Mouse (Mus musculus) embryonic facial prominence, embryonic 12.5 days (tissue): Measurements from ENCODE around the gene Bcor. TPM values are rescaled to one million over a fixed set of nuclear protein-coding genes. Genes with fewer than 3 reads are reported as not detected.

Experiments used
- ATAC-seq: fragments of 200-750 bp; cut with Nextera tagmentation; 2 replicates; pipeline ENCODE4 v1.8.0; 2017; ENCODE audit not compliant: insufficient number of reproducible peaks, insufficient read depth, low FRiP score, low TSS enrichment
- H3K27ac ChIP-seq: fragments of 300-500 bp; sonication (generic); 2 replicates; pipeline ENCODE4 v1.5.1; 2016; ENCODE audit warnings: mild to moderate bottlenecking
- H3K27me3 ChIP-seq: fragments of 300-500 bp; sonication (generic); 2 replicates; pipeline ENCODE4 v1.6.1; 2016; ENCODE audit warnings: mild to moderate bottlenecking, moderate library complexity
- H3K36me3 ChIP-seq: fragments of 300-500 bp; sonication (generic); 2 replicates; pipeline ENCODE4 v1.6.1; 2016; ENCODE audit warnings: mild to moderate bottlenecking
- H3K4me1 ChIP-seq: fragments of 300-500 bp; sonication (generic); 2 replicates; pipeline ENCODE4 v1.6.1; 2016
- H3K4me2 ChIP-seq: fragments of 300-500 bp; sonication (generic); replicated peaks from 2 replicates; pipeline ENCODE4 v1.6.1; 2016; ENCODE audit warnings: mild to moderate bottlenecking, moderate library complexity
- H3K4me3 ChIP-seq: fragments of 300-500 bp; sonication (generic); 2 replicates; pipeline ENCODE4 v1.5.1; 2016; ENCODE audit warnings: mild to moderate bottlenecking
- H3K9ac ChIP-seq: fragments of 300-500 bp; sonication (generic); 2 replicates; pipeline ENCODE4 v1.6.1; 2016; ENCODE audit warnings: mild to moderate bottlenecking, moderate library complexity
- H3K9me3 ChIP-seq: fragments of 300-500 bp; sonication (generic); 2 replicates; pipeline ENCODE4 v1.6.1; 2016; ENCODE audit warnings: mild to moderate bottlenecking, moderate library complexity
- WGBS: fragments of 180-500 bp; shearing (Covaris S2); methylation state at CpG from one replicate; pipeline ENCODE4 v1.1.7; 2016; 5-methylcytosine and 5-hydroxymethylcytosine counted together
- polyA plus RNA-seq: library from polyadenylated mRNA; unstranded; fragments of >200 nt; fragmentation: Nextera tagmentation; extraction: Ambion mirVana; gene quantifications from 2 replicates; pipeline ENCODE4 v1.2.1, GENCODE M21; 2016

Bcor gene
- polyA plus RNA-seq, 1 experiment from 2014 or later: 20.6 TPM

DNA sequence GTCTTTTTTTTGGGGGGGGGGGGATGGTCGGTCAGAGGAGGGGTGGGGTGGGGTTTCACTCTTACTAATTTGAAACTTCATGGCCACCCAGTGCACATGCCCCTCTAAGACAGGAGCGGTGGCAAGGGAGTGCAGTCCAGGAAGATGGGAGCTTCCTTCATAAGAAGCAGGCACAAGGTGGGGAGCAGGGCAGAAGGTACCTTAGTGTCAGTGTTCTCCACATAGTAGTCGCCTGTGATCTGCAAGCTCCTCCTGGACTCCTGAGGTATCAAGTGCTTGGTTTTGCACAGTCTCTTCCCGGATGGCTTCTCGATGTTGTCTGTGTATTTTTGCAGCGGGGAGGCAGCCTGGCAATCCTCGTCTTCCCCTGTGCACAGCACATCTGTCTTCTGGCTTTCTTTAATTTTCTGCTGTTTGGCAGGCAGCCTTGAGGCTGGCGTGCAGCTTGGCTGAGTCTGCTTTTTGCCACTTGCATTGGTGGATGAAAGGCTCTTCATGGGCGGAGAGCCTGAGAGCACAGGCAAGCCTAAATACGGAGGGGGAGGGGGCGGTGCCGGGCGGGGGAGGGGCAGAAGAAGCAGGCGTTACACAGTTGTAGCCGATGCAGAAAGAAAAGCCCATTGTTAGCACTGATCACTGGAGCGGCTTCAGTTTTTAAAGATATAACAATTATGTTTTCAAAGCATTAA lies 112.8 kb downstream of the Bcor start:
- H3K4me2 ChIP-seq: no peak overlapping the region
- ATAC-seq: no peak
- H3K4me1 ChIP-seq: 0 out of 2 replicates have a peak, but pooled peaks cover 5% of the 10 kb centered on the region
- no peak overlapping the region for H3K4me3 ChIP-seq
- H3K27ac ChIP-seq: no peak overlapping the region
- no peak overlapping the region for H3K9ac ChIP-seq
- 30% methylated on average over 13 of the region's 16 CpGs for WGBS
- H3K36me3 ChIP-seq: peaks cover 3% of the 10 kb centered on the region; the same call in 1 of the 2 replicates
- H3K9me3 ChIP-seq: no peaks in the 10 kb centered on the region
- peaks cover 5% of the 10 kb centered on the region; the same call in 1 of the 2 replicates for H3K27me3 ChIP-seq

DNA sequence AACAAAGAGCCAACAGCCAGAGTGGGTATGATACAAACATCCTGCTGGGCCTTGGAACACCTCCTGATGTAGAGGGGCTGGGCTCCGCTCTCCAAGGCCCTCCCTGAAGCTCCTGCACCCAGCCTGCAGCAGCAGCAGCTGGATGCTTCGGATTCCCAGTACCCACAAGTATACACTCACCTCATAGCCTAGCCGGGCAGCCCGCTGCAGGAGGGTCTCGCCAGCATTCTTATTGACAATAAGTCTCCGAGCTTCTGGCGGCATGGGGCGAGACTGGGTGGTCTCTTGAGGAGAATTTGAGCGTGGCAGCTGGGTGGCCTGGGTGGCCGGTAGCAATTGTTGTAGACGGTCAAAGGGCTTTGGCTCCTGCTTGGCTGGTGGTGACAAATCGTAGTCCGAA lies 113.5 kb downstream of the Bcor start:
- peaks cover 5% of the 10 kb centered on the region; the same call in 1 of the 2 replicates for H3K27me3 ChIP-seq
- H3K9me3 ChIP-seq: no peaks in the 10 kb centered on the region
- no peak overlapping the region for H3K4me3 ChIP-seq
- 60% methylated on average over 13 of the region's 13 CpGs for WGBS
- H3K27ac ChIP-seq: no peak overlapping the region
- 0 out of 2 replicates have a peak, but pooled peaks cover 5% of the 10 kb centered on the region for H3K4me1 ChIP-seq
- H3K4me2 ChIP-seq: no peak overlapping the region
- H3K36me3 ChIP-seq: peaks cover 3% of the 10 kb centered on the region; the same call in 1 of the 2 replicates
- ATAC-seq: no peak
- H3K9ac ChIP-seq: no peak overlapping the region

DNA sequence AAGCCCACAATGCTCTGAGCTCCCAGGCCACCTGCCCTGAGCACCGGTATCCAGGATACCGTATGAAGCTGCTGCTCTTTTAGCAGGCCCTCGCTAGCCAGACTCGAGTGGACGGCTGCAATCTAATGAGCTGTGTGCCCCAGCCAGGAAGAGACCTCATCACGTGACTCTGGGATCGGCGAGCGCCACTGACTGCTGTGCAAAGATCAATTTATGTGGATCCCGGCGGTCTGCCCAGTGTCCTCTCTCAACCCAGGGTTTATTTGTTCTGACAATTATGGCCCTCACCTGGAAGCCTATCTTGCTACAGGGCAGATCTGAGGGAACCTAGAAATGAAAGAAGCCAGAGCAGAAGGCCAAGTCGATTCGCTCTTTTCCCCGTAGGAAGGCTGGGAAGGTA lies 116.8 kb downstream of the Bcor start:
- no peak for ATAC-seq
- 81% methylated on average over 14 of the region's 14 CpGs for WGBS

DNA sequence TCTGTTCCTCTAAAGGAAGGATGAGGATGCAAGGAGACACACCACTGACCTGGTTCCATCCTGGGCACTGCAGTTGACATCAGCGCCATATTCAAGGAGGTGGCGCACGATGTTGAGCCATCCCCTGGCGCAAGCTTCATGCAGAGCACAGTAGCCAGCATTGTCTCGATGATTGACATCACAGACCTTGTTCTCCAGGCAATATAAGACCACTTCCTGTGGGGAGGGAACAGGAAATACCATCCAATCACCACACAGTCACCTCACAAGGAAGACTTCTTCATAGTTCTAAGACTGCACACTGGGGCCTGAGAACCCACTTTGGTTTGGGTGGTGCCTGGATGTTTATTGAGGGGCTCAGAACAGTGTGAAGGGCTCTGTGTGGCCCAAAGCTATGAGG lies 118.7 kb downstream of the Bcor start:
- Histone ChIP-seq H3K9ac (no peak overlapping the region), H3K27me3 (peaks cover 5% of the 10 kb centered on the region; the same call in 1 of the 2 replicates), H3K36me3 (peaks cover 24% of the 10 kb centered on the region), H3K9me3 (no peaks in the 10 kb centered on the region), H3K27ac (no peak overlapping the region), H3K4me2 (no peak overlapping the region), H3K4me3 (no peak overlapping the region), H3K4me1 (no peaks in the 10 kb centered on the region)
- no peak for ATAC-seq
- WGBS: 85% methylated on average over 5 of the region's 5 CpGs

More for the DNA sequence above, 116.8 kb downstream of the Bcor start:
- Histone ChIP-seq H3K4me2 (no peak overlapping the region), H3K27ac (no peak overlapping the region), H3K4me3 (no peak overlapping the region), H3K4me1 (0 out of 2 replicates have a peak, but pooled peaks cover 5% of the 10 kb centered on the region), H3K27me3 (peaks cover 5% of the 10 kb centered on the region; the same call in 1 of the 2 replicates), H3K9me3 (no peaks in the 10 kb centered on the region), H3K9ac (no peak overlapping the region), H3K36me3 (peaks cover 23% of the 10 kb centered on the region)

DNA sequence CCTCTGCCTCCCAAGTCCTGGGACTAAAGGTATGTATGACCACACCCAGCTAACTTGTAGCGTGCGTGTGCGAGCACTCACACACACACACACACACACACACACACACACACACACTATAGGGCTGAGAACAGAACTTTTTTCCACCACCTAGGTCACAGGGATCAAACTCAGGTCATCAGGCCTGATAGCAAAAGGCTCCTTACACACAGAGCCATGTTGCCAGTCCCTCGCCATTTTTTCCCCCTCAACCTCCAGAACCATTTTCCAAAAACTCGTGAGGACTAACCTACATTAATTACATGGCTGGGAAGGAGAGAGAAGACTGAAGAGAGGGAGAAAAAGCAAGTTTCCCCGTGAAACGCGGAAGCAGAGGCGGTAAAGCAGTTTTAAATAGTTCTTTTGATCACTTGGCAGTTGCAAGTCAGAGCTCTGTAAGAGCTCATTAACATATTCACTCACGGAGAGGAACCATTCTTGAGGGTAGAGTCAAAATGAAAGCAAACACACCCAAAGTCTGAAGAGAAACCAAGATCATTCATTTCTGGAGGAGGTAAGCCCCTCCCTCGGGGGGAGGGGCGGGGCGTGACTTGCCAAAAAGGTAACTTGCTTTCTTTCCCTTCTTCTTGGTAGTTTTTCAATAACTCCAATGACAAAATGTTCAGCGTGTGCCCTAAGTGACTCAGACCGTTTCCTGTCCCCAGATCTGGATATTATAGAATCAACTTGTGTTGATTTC lies 145.3 kb downstream of the Bcor start:
- WGBS: 58% methylated on average over 15 of the region's 15 CpGs
- no peak for ATAC-seq
- no peaks in the 10 kb centered on the region for H3K4me1 ChIP-seq
- H3K4me3 ChIP-seq: no peak overlapping the region
- H3K36me3 ChIP-seq: no peaks in the 10 kb centered on the region
- no peaks in the 10 kb centered on the region for H3K9me3 ChIP-seq
- H3K27ac ChIP-seq: no peak overlapping the region
- H3K9ac ChIP-seq: no peak overlapping the region
- H3K27me3 ChIP-seq: no peaks in the 10 kb centered on the region
- H3K4me2 ChIP-seq: no peak overlapping the region

DNA sequence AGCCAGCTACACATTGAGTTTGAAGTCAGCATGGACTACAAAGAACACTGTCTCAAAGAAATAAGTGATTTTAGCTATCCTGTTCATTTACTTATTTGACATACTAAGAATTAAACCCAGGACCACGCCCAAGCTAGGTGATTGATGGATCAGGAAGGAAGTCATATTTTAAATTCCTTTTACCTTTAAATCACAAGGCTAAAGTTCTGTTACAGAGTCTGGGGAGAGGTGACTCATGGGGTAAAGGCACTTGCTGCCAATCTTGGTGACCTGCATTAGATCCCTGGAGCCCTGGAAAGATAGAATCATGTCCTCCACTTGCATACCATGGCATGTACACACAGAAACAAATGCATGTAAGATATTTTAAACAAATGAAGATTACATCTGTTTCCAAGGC lies 149.5 kb downstream of the Bcor start:
- WGBS: 79% methylated on average over 1 of the region's 1 CpGs
- Histone ChIP-seq H3K36me3 (no peaks in the 10 kb centered on the region), H3K4me1 (peaks cover 4% of the 10 kb centered on the region; the same call in 1 of the 2 replicates), H3K27me3 (peaks cover 32% of the 10 kb centered on the region), H3K9ac (no peak overlapping the region), H3K4me2 (no peak overlapping the region), H3K9me3 (no peaks in the 10 kb centered on the region), H3K27ac (no peak overlapping the region), H3K4me3 (no peak overlapping the region)
- no peak for ATAC-seq

DNA sequence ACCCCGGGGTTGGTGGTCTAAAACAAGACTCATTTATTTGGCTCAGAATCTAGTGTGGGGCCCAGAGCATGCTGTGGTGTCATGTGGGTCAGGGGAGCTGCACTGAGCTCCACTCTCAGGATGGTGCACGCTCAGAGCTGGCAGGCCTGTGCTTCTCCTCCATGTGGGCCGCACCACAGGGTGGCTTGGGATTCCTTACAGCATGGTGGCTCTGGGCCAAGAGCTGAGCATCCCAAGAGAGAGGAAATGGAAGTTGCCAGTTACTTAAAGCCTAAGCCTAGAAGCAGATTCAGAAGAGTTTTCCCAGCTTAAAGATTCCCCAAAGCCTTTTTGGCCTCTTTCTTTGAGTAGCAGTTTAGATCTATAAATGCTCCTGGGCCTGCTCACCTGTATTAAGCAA lies 151.1 kb downstream of the Bcor start:
- Histone ChIP-seq H3K27ac (no peak overlapping the region), H3K27me3 (peaks cover 48% of the 10 kb centered on the region), H3K4me3 (no peak overlapping the region), H3K9me3 (no peaks in the 10 kb centered on the region), H3K4me1 (peaks cover 12% of the 10 kb centered on the region; the same call in 1 of the 2 replicates), H3K4me2 (no peak overlapping the region), H3K36me3 (no peaks in the 10 kb centered on the region), H3K9ac (no peak overlapping the region)
- 42% methylated on average over 3 of the region's 3 CpGs for WGBS
- no peak for ATAC-seq

DNA sequence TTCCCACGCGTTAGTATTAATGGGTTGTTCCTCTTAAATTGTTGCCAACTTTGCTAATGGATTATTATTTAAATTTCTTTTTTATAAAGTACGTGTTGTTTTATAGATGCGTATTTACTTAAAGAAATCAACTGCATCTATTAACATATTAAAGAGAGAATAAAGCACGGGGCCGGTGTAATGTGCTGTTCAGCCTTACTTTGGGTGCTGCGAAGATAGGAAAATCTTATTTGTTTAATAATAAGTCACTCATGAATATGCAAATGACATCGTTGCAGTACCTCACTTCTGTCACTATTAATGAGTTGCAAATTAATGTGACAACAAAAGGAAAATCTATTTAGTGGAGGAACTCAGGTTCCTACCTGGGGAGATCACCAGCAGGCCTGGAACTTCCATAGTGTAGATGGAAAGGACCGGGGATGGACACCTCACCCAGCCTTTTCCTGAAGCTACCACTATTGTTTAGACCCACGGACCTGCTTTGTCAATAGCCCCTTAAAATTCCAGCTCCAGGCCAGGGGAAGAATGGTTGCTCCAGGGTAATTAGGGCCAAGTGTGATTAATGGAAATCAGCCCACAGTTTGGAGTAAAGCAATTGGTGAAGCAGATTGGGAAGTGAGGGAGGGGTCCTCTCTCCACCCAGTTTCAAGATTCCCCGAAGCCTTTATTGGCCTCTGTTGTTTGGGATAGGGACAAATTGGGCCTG lies 152.2 kb downstream of the Bcor start:
- Histone ChIP-seq H3K4me1 (peaks cover 19% of the 10 kb centered on the region), H3K36me3 (no peaks in the 10 kb centered on the region), H3K9me3 (no peaks in the 10 kb centered on the region), H3K4me2 (no peak overlapping the region), H3K4me3 (no peak overlapping the region), H3K27me3 (peaks cover 59% of the 10 kb centered on the region), H3K9ac (no peak overlapping the region), H3K27ac (no peak overlapping the region)
- no peak for ATAC-seq
- WGBS: 12% methylated on average over 11 of the region's 11 CpGs

DNA sequence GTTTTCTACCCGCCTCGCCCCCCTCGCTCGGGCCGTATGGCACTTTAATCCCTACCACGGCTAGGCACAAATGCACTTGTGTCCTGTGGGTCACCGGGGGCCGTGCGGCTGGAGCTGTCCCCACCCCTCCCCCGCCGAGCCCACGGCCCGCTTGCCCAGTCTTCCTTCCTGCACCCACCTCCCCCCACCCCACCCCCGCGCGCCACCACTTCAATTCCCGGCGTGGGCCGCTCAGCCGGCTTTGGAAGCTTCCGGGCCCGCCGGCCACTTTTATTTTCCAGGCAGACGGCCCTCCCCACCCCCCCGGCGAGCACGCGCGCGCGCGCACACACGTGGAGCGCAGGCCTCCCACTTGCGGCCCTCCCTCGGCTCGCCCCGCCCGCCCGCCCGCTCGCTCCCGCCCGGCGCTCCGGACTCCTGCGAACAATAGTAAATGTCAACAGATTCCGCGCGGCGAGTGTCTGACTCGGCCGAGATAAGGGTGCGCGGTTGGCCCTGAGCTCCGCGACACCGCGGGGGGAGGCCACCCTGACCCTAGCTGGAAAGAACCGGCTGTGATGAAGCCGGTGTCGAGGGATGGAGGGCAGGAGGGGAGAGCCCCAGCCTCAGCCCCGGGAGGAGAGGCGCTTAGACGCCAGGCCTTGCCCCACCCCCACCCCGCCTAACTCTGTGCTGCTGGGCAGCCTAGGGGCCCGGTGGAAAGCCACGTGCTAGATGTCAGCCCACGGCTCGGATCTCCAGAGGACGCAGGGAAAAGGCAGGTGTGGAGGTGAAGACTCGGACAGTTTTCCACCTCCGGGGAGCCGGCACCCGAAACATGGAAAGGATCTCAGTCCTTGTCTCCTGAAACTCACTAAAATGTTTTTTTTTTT lies 153.0 kb downstream of the Bcor start:
- Histone ChIP-seq H3K4me2 (peak overlapping the region; percentile 61), H3K9ac (peak overlapping the region; percentile 48), H3K27me3 (peaks cover 66% of the 10 kb centered on the region), H3K27ac (peak overlapping the region; percentile 82), H3K4me3 (peak overlapping the region; percentile 38), H3K9me3 (no peaks in the 10 kb centered on the region), H3K4me1 (peaks cover 27% of the 10 kb centered on the region), H3K36me3 (no peaks in the 10 kb centered on the region)
- peak; percentile 55 for ATAC-seq
- 3% methylated on average over 63 of the region's 75 CpGs for WGBS

DNA sequence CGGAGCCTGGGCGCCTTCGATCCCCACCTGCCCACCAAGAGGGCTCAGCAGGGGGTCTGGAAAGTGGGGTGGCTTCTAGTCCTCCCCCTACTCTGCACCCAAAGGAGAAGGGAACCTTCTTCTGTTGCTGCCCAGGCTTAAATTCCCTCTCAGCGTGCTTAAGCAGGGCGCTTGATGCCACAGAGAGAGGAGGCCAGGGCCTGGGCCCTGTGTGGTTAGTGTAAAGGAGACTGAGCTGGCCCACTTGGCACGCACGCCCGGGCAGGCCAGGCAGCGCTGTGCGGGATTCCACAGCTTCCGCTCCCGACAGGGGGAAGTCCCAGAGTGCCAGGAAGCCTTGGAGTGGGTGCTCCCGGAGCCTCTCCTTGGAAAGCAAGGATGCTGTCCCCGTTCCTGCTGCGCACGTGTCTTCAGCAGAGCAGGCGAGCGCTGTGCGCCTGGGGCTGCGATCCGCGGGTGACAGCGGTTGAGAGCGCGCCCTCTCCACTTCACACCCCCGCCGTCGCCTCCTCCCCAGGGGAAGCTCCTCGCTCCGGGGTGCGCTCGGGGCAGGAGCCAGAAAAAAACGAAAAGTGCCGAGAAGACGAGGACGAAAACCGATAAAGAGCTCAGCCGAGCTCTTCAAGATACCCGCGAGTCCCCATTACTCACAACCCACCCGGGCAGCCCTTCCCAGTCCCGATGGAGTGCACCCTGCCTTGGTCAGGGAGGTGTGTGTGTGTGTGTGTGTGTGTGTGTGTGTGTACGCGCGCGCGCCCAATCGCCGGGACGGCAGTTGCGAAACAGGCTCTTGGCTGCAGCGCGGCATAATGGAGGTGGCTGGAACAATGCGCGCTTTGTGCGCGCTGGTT lies 153.9 kb downstream of the Bcor start:
- Histone ChIP-seq H3K9ac (peak overlapping the region; percentile 48), H3K36me3 (no peaks in the 10 kb centered on the region), H3K9me3 (no peaks in the 10 kb centered on the region), H3K27ac (peak overlapping the region; percentile 82), H3K27me3 (peaks cover 74% of the 10 kb centered on the region), H3K4me1 (peaks cover 35% of the 10 kb centered on the region), H3K4me2 (peak overlapping the region; percentile 61), H3K4me3 (peak overlapping the region; percentile 38)
- WGBS: 4% methylated on average over 57 of the region's 57 CpGs
- peak; percentile 54 for ATAC-seq
